Mouse (Mus musculus) myocyte (in vitro differentiated cells): Measurements from ENCODE around the gene Smtnl1.

Experiments used
- CEBPB ChIP-seq: IDR thresholded peaks from 2 replicates; pipeline ENCODE4 v1.6.1; 2011; ENCODE audit warnings: mild to moderate bottlenecking, moderate library complexity; ENCODE audit not compliant: poor library complexity, insufficient read depth, severe bottlenecking
- E2F4 ChIP-seq: IDR thresholded peaks from one replicate; pipeline ENCODE4 v1.6.1; 2011; ENCODE audit warnings: mild to moderate bottlenecking, control low read depth, moderate library complexity; ENCODE audit not compliant: insufficient read depth
- MAX ChIP-seq: IDR thresholded peaks from one replicate; pipeline ENCODE4 v1.6.1; 2011; ENCODE audit warnings: low read depth, mild to moderate bottlenecking, control low read depth
- MYOD1 ChIP-seq, 3 experiments: IDR thresholded peaks; one replicate each; pipeline ENCODE4 v1.6.1; 2011; ENCODE audit warnings: control low read depth in 2 of 3, low read depth in 2 of 3, mild to moderate bottlenecking in 2 of 3, moderate library complexity in 1 of 3; ENCODE audit not compliant: insufficient read length in 2 of 3, control insufficient read depth in 1 of 3
- POLR2A ChIP-seq: IDR thresholded peaks from one replicate; pipeline ENCODE4 v1.6.1; 2011; ENCODE audit warnings: low read depth, mild to moderate bottlenecking, control low read depth, moderate library complexity; ENCODE audit not compliant: insufficient read length
- REST ChIP-seq: IDR thresholded peaks from one replicate; pipeline ENCODE4 v1.6.1; 2011; ENCODE audit warnings: mild to moderate bottlenecking, control low read depth, moderate library complexity; ENCODE audit not compliant: insufficient read depth, insufficient read length

- TF ChIP-seq MAX (no peak), CEBPB (no peak), POLR2A (no peak), MYOD1 (IDR thresholded peaks at IDR 0.05; ENCODE audit: control insufficient read depth in 1 of 3, insufficient read length in 2 of 3, low read depth in 2 of 3) (no peak), REST (no peak), E2F4 (no peak)
Measured at GRCm38 (mm10) chr2:84772454-84772853, 50.0 kb downstream of the Smtnl1 start.
